Mouse (Mus musculus) cerebellum, adult 2 months (tissue): Measurements from ENCODE around the gene Gpc2. TPM values are rescaled to one million over a fixed set of nuclear protein-coding genes. Genes with fewer than 3 reads are reported as not detected.

Experiments
- DNase-seq, 2 experiments: peaks; one replicate each; pipeline ENCODE4 v3.0.0; 2021
- H3K27ac ChIP-seq: fragments of 200-500 bp; 2 replicates; pipeline ENCODE4 v1.5.1; 2012; ENCODE audit warnings: low read length, control low read depth, inconsistent platforms; ENCODE audit not compliant: insufficient read depth
- H3K27me3 ChIP-seq: fragments of 200-500 bp; 2 replicates; pipeline ENCODE4 v1.6.1; 2012; ENCODE audit warnings: inconsistent platforms, mild to moderate bottlenecking, low read length, moderate library complexity; ENCODE audit not compliant: control insufficient read depth, insufficient read depth
- H3K4me1 ChIP-seq: fragments of 200-500 bp; 2 replicates; pipeline ENCODE4 v1.6.1; 2011; ENCODE audit warnings: low read length; ENCODE audit not compliant: control insufficient read depth, insufficient read depth
- H3K4me3 ChIP-seq: fragments of 200-500 bp; replicated peaks from 2 replicates; pipeline ENCODE3; 2011; ENCODE audit warnings: mild to moderate bottlenecking, low read depth, low read length, control low read depth; ENCODE audit not compliant: insufficient read depth
- CTCF ChIP-seq: fragments of 200-500 bp; IDR thresholded peaks from 2 replicates; pipeline ENCODE4 v1.5.1; 2011; ENCODE audit warnings: low read depth, mild to moderate bottlenecking, control low read depth, low read length, moderate library complexity, borderline replicate concordance; ENCODE audit not compliant: insufficient read depth
- POLR2A ChIP-seq: fragments of 200-500 bp; IDR thresholded peaks from 2 replicates; pipeline ENCODE4 v1.6.1; 2011; ENCODE audit warnings: low read length, control low read depth, borderline replicate concordance; ENCODE audit not compliant: insufficient read depth
- WGBS: fragments of 180-500 bp; shearing (Covaris S2); methylation state at CpG from one replicate; pipeline ENCODE4 v1.1.7; 2018; 5-methylcytosine and 5-hydroxymethylcytosine counted together
- polyA plus RNA-seq: library from polyadenylated mRNA; depleted of rRNA; stranded (reverse); fragments of >200 nt; gene quantifications from 2 replicates; pipeline ENCODE4 v1.2.3, GENCODE M21; 2012

The Gpc2 gene
- polyA plus RNA-seq, 1 experiment = 4.7 TPM

GRCm38 (mm10) chr5:138267114-138267513 is 12.7 kb downstream of the Gpc2 start:
- TF ChIP-seq POLR2A = no peak
- TF ChIP-seq CTCF = no peak
- Histone ChIP-seq H3K4me3 (no peak overlapping the region), H3K4me1 (peaks cover 9% of the 10 kb centered on the region; the same call in 1 of the 2 replicates), H3K27me3 (no peaks in the 10 kb centered on the region), H3K27ac (no peak overlapping the region)
- DNase-seq = no peak
- WGBS = 86% methylated on average over 3 of the region's 3 CpGs

- Histone ChIP-seq H3K27ac (no peak overlapping the region), H3K4me3 (no peak overlapping the region), H3K4me1 (peaks cover 9% of the 10 kb centered on the region; the same call in 1 of the 2 replicates), H3K27me3 (no peaks in the 10 kb centered on the region)
- 93% methylated on average over 4 of the region's 4 CpGs for WGBS
- no peak for TF ChIP-seq CTCF
- TF ChIP-seq POLR2A = no peak
- no peak for DNase-seq
Observed at GRCm38 (mm10) chr5:138265712-138266111, 14.1 kb downstream of the Gpc2 start.

GRCm38 (mm10) chr5:138264207-138264578 is 15.6 kb downstream of the Gpc2 start:
- Histone ChIP-seq H3K27me3 (no peaks in the 10 kb centered on the region), H3K4me3 (peak overlapping the region; percentile 78), H3K27ac (no peak overlapping the region), H3K4me1 (peaks cover 9% of the 10 kb centered on the region; the same call in 1 of the 2 replicates)
- 7% methylated on average over 6 of the region's 6 CpGs for WGBS
- no peak for TF ChIP-seq CTCF
- TF ChIP-seq POLR2A = no peak
- no peak for DNase-seq

GRCm38 (mm10) chr5:138263260-138264206 is 16.3 kb downstream of the Gpc2 start, which contains the start of gene BC037034:
Gene BC037034 (minus strand): TSS chr5:138264033.
- DNase-seq = peak; percentile 92
- H3K4me1 ChIP-seq = peaks cover 9% of the 10 kb centered on the region; the same call in 1 of the 2 replicates
- peak within 1 kb of the TSS; percentile 76 for H3K27ac ChIP-seq
- TF ChIP-seq CTCF (no peak), POLR2A (peak; percentile 90)
- H3K4me3 ChIP-seq = peak within 1 kb of the TSS; percentile 78
- under 1% methylated on average over 70 of the region's 71 CpGs for WGBS
- no peaks in the 10 kb centered on the region for H3K27me3 ChIP-seq

GRCm38 (mm10) chr5:138262582-138263240 is 17.1 kb downstream of the Gpc2 start:
- Histone ChIP-seq H3K4me3 (peak overlapping the region; percentile 78), H3K4me1 (peaks cover 9% of the 10 kb centered on the region; the same call in 1 of the 2 replicates), H3K27me3 (no peaks in the 10 kb centered on the region), H3K27ac (no peak overlapping the region)
- no peak for TF ChIP-seq CTCF
- TF ChIP-seq POLR2A = 0 out of 2 replicates have a peak, but pooled peaks have one; percentile 17
- DNase-seq = no peak
- 48% methylated on average over 18 of the region's 18 CpGs for WGBS

- WGBS = 86% methylated on average over 4 of the region's 4 CpGs
- Histone ChIP-seq H3K27ac (no peak overlapping the region), H3K27me3 (no peaks in the 10 kb centered on the region), H3K4me1 (peaks cover 9% of the 10 kb centered on the region; the same call in 1 of the 2 replicates), H3K4me3 (no peak overlapping the region)
- TF ChIP-seq POLR2A (no peak), CTCF (no peak)
- peak in 1 of 2 experiments; percentile 13 for DNase-seq
Observed at GRCm38 (mm10) chr5:138262001-138262400, 17.8 kb downstream of the Gpc2 start.

- no peak overlapping the region for H3K27ac ChIP-seq
- H3K27me3 ChIP-seq = no peaks in the 10 kb centered on the region
- no peak overlapping the region for H3K4me3 ChIP-seq
- no peak for DNase-seq
- H3K4me1 ChIP-seq = peaks cover 9% of the 10 kb centered on the region; the same call in 1 of the 2 replicates
- TF ChIP-seq POLR2A = no peak
- TF ChIP-seq CTCF = no peak
- WGBS = 88% methylated on average over 11 of the region's 11 CpGs
Observed at GRCm38 (mm10) chr5:138260834-138261233, 19.0 kb downstream of the Gpc2 start.

GRCm38 (mm10) chr5:138260051-138260450 is 19.8 kb downstream of the Gpc2 start:
- Histone ChIP-seq H3K4me3 (no peak overlapping the region), H3K27ac (no peak overlapping the region), H3K4me1 (peaks cover 9% of the 10 kb centered on the region; the same call in 1 of the 2 replicates), H3K27me3 (no peaks in the 10 kb centered on the region)
- no peak for DNase-seq
- no peak for TF ChIP-seq POLR2A
- no peak for TF ChIP-seq CTCF
- 76% methylated on average over 10 of the region's 10 CpGs for WGBS
